Mouse (Mus musculus) stomach, postnatal 0 days (tissue): ENCODE measurements around the gene Plod2.

Source experiments
- CTCF ChIP-seq: IDR thresholded peaks from 2 replicates; pipeline ENCODE4 v1.5.1; 2016; ENCODE audit warnings: antibody characterized with exemption, low read depth, mild to moderate bottlenecking, moderate library complexity
- EP300 ChIP-seq: optimal IDR thresholded peaks from 2 replicates; pipeline ENCODE3; 2016; ENCODE audit warnings: antibody characterized with exemption

DNA sequence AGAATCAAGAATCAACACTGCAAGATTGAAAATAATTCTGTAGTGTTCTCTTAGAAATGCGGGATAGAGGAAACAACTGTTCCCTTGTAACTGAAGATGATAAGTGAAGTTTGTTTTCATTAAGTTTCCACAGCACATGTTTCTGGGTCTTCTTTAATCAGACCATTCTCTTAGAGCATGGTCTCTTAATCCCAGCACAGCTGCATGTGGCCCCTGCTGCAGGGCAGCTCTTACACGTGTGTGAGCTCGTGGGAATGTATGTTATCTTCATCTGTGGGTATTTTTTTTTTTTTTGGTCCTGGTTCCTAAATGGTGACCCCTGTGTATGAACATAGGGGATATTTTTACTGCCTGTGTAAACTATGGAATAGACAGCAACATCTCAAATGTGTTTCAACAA is 24.2 kb downstream of the Plod2 start:
- TF ChIP-seq EP300 = no peak
- TF ChIP-seq CTCF = no peak
